In the genomic region with DNA sequence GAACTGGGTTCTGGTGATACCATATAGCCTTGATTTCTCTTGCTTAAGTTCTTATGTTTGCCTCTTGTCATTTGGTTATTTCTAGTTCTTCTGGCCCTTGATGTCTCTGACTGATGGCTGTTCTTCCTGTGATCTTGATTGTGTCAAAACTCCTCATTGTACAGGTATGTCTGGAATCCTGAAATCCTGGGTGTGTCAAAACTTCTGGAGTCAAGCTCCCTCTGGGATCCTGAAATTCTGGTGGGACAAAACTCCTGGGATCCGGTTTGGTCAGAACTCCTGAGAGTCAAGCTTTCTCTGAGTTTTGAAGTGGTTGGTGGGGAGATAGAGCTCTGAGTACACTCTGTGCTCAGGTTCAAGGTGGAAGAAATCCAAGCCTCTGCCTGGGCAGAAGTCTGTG, we compare ENCODE assay signal across 14 mouse cellular contexts.
"Had no signal": no experiment of that assay in that cellular context is flagged by ENCODE, and none has a peak within 500 bp of the region (broad histone marks: within the 10 kb centered on the region; RNA-seq: fewer than 3 reads in every experiment).

No protein-coding gene starts in this region.

- H3K4me3 ChIP-seq: midbrain, embryonic 10.5 days; midbrain, embryonic 12.5 days; neural tube, embryonic 12.5 days had no signal

- H3K9me3 ChIP-seq: midbrain, embryonic 10.5 days; midbrain, embryonic 12.5 days; neural tube, embryonic 12.5 days had no signal

- H3K27me3 ChIP-seq: midbrain, embryonic 12.5 days; neural tube, embryonic 12.5 days had no signal

- DNase-seq: lung, adult 18-20 months; lung, embryonic 14.5 days; lung, postnatal 10 days; lung, postnatal 4 days; midbrain, embryonic 14.5 days; right cerebral cortex, postnatal 25 days; right cerebral cortex, postnatal 4 days; spleen, adult 18-20 months; thymus, adult 18-20 months; thymus, postnatal 14 days; thymus, postnatal 36 days had no signal

- H3K4me1 ChIP-seq: midbrain, embryonic 10.5 days; midbrain, embryonic 12.5 days; neural tube, embryonic 12.5 days had no signal

- H3K36me3 ChIP-seq: midbrain, embryonic 10.5 days; midbrain, embryonic 12.5 days; neural tube, embryonic 12.5 days had no signal
